Mouse (Mus musculus): ENCODE measurements around the gene Slc44a5.

DNA sequence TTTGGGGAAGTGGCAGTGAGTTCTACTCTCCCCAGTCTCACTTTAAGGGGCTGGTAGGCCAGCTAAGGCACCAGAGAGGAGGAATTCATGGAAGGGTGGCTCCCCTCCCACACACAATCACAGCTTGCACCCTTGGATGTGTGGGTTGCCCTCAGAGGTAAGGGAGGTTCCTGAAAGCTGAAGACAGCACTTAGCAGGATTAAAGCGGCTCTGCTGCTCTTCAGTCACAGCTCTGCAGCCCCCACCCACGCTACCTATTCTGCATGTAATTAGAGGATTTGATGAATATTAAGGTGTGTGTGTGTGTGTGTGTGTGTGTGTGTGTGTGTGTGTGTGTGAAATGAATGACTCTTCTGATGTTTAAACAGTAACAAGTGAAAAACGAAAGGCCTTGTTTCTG is 163.3 kb downstream of the Slc44a5 start:
- TF ChIP-seq POLR2A (IDR thresholded peaks at IDR 0.05; ENCODE audit: low read depth, low read length) (no peak), CTCF (IDR thresholded peaks at IDR 0.05; ENCODE audit: extremely low read depth, insufficient read length, insufficient replicate concordance, low read depth, low read length) (no peak)

Data from small intestine, adult 2 months (tissue).